Mouse (Mus musculus) spleen, postnatal 36 days (tissue): ENCODE results near the gene Ephb1.

Experiments used
- DNase-seq, 2 experiments: peaks; one replicate each; pipeline ENCODE4 v3.0.0; 2022; ENCODE audit warnings: low spot score in 2 of 2, mixed read lengths in 1 of 2

The Ephb1 gene

GRCm38 (mm10) chr9:102066601-102067000, 287.9 kb downstream of the Ephb1 start:
- DNase-seq, result no peak

- DNase-seq, result no peak
These were observed 308.6 kb downstream of the Ephb1 start for GRCm38 (mm10) chr9:102045886-102046285.

- no peak for DNase-seq
These were observed 309.2 kb downstream of the Ephb1 start for GRCm38 (mm10) chr9:102045111-102045861.

DNA sequence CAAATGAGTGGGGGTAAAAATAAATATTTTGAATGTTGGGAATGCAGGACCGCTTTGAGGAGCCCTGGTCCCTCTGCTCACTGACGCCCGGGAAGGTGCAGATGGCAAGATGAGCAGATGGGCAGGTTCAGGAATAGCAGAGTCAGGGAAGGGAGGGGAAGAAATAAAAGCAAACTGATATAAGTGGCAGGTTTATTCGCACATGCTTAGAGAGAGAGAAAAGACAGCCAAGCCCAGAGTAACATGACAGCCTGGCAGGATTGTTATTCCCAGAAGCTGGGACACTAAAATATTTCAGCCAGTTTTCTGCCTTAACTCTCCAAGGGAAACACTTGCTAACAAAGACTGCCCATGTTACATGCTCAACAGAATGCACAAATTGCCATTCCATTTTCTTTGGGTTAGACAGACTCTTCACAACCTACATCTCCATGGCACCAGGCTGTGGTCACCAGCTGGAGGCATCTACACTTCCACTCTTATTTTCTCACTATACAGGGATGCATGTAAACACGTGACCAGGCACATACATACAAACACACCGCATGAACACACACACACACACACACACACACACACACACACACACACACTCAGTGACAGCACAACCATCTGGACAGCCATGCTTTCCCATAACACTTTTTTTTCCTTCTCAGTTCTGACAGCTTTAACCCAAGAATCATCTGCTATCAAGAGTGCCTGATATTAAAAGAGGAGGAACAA, 315.3 kb downstream of the Ephb1 start:
- no peak for DNase-seq

- DNase-seq, result no peak
These were observed 318.4 kb downstream of the Ephb1 start for GRCm38 (mm10) chr9:102036132-102036531.

DNA sequence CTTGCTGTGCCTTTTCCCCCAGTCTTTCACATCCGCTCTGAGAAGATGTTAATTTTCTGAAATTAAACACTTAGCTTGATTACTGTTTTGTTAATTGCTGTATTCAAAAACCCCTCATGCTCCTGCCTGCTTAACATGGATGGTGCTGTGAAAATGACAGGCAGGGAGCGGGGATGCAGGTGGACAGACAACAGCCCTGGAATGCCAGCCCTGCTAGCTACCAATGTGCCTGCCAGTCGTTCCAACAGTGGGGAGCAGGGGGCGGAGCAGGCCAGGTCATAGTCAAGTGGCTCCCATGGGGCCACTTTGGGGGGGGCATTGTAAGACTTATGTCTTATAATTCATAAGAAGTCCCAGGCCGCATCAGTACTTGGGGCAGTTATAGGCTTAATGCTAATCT, 321.3 kb downstream of the Ephb1 start:
- no peak for DNase-seq

GRCm38 (mm10) chr9:102032376-102032775, 322.1 kb downstream of the Ephb1 start:
- no peak for DNase-seq

- no peak for DNase-seq
These were observed 324.8 kb downstream of the Ephb1 start for GRCm38 (mm10) chr9:102029661-102030060.

DNA sequence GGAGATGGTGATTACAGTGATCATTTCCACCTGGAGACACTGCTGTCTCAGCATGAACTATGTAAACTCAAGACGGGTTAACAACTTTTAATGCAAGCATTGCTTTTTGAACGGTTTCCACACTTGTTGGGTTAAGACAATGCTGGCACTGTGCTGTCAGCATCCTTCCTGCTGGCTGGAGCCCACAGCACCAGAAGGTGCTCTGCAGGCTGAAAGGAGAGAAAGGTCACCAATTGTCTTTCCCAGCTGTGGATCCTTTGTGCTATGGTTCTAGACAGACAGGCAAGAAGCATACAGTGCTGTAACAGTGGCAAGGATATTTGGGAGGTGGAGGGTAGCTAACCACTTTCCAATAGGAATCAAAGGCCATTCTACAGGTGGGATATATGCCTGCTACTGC, 328.4 kb downstream of the Ephb1 start:
- no peak for DNase-seq

DNA sequence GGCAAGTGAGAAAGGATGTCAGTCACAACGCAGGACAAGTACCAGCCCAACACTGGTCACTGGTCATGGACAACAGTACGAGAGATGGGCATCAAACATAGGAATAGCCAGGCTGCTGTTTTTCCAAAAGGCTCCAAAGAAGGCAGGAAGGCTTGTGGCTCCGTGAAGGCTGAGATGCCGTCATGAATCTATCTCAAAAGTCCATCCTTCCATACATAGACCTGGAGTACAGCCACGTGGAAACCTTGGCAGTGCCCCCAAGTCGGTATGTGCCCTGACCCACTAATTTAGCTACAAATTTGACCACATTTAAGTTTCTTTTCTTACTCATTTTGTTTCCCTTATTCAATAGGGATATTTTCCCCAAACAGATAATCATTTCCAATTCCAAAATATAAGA, 329.4 kb downstream of the Ephb1 start:
- no peak for DNase-seq

DNA sequence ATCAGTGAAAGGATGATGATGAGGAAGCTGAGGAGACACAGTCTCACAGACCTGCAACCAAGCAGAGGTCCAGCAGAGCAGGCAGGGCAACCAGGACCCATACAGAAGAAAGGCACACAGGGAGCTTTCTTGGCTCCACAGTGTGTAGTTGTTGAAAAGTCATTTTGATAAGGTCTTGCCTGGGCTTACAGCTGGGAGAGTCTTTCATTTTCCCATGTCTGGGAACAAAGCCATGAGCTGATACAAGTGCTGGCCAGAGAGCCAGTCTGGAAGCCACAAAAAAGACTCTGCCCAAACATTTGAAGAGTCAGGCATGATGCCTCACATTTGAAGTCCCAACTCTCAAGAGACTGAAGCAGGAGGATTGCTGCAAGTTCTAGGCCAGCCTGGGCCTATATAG, 339.0 kb downstream of the Ephb1 start:
- no peak for DNase-seq

GRCm38 (mm10) chr9:102007706-102008105, 346.8 kb downstream of the Ephb1 start:
- no peak for DNase-seq

DNA sequence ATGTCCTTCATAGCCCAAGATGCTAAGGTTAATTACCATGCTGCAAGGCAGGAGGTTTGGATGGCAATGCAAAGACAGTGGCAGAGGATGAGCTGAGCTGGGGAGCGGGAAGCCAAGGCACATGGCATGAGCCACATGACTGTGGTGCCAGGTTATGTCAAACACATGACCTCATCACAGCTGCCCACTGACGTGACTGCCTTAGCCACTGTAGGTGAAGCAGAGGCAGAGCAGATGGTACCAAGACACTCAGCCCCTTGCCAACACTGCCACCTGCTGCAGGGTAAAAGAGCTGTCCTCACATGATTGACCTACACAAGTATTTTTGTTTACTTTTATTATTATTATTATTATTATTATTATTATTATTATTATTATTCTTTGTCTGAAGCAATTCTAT, 348.0 kb downstream of the Ephb1 start:
- peak in 1 of 2 experiments; percentile 14 for DNase-seq

GRCm38 (mm10) chr9:102002920-102003319, 351.6 kb downstream of the Ephb1 start:
- no peak for DNase-seq

- no peak for DNase-seq
These were observed 352.3 kb downstream of the Ephb1 start for GRCm38 (mm10) chr9:102002186-102002585.

- no peak for DNase-seq
These were observed 352.8 kb downstream of the Ephb1 start for GRCm38 (mm10) chr9:102001633-102002165.

DNA sequence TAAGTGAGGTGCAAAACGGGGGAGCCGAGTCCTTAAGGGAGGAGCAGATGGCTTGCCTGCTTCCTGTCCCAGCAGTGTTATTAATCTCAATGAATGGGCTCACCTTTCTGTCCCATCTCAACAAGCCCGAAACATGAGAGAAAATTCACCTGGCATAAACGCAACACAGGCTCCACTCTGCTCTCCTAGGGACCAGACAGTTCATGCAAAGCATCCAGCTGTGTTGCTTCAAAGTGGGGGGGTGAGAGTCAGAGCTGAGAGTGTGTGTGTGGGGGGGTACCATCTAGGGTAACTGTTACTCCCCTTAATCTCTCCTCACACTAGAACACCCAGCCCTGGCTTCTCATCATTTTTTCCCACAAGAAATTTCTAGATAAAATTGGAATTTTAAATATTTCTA, 354.8 kb downstream of the Ephb1 start:
- DNase-seq, result no peak

DNA sequence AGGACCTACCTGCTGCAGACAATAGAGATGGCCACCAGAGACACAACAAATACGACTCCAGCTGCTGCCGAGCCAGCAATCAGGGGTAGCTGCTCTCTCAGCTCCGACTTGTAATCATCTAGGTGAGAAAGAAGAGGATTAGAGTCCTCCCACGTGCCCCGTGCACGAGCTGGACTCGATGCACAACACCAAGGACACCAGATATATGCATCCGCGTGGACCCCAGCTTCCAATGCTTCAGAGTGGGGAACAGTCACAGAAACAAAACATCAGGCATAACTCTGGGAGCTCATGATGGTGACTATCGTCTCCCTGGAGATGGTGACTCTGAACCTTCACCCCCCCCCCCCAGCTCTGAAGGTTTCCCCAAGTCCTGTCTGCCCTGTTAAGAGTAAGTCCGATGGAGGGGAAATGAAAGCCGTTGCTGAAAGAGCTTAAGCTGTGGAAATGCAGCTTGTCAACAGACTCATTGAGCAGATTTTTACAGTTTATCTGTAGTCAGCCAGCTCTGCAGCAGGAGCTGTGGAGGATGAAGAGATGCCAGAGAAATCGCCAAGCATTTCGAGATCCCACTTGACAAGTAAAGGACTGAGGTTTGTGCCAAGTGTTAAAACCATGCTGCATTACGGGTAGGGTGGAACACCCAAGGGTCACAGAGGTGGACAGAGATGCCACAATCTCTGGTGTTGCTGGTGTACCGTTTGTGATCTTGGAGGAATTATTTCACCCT, 357.6 kb downstream of the Ephb1 start:
- no peak for DNase-seq

DNA sequence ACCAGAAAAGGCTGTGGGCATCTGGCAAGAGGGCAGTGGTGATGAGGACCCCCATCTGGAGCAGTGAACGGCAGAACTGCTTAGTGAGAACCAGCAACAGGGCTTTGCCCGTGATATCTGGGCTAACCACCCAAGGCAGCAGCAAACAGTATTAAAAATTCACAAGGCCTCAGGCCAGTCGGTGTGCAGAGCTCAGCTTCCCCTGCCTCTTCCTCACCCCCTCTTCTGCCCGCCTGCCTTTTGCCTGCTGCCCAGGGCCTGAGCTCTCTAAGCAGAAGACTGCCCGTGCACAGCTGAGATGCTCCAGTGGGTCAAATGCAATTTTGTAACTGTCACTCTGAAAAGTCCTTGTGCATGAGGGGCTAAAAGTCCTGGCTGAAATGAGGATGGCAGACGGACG, 358.3 kb downstream of the Ephb1 start:
- DNase-seq, result no peak

DNA sequence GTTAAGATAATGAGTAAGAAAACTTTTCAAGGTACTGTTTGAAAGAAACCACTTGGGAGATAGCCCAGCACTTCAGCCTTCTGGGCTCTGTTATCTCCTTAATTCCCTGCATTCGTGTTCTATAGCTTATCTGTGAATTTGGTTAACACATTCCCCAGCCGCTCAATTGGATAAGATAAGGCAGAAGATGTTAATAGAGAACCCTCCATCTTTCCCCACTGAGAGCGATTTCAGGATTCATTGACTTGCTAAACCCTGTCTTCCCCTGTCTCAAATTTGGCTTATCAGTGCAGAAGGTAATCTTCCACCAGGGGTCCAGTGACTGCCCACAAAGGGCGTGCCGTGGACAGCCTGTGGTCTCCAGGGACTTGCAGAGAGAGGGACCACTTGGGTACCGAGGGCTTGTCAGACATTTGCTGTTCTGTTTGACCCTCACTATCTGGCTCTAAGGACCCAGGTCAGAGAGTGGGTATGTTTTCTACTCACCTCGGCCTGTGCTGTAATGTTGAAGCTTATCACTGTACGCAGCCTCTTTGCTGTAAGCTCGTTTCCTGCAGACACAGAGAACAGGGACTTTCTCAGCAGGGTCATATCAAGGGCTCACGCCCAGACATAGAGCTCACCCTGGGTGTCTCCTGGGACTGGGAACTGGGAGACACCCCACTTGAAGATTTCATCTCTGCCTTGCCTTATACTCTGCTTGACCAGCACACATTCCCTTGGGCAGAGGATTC, 358.9 kb downstream of the Ephb1 start:
- peak; percentile 16 to 51 for DNase-seq

GRCm38 (mm10) chr9:101994086-101994485, 360.4 kb downstream of the Ephb1 start:
- no peak for DNase-seq

DNA sequence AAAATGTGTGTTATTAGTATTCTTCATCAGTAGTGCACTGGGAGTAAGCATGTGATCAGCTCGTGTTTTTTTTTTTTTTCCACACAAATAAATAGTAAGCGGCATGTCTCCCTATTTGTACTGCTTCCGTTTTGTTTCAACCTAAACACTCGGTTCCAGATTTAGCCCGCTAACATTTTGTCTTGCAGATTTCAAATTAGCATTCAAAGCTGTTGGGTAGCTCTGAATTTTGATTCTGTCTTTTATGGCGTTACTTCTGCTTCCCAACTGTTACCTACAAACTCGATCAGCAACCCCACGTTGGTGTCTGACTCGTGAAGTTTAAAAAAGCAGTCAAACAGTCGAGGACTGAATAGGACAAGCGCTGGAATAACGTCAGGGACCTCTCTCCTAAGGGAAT, 363.7 kb downstream of the Ephb1 start:
- DNase-seq, result no peak
